Mouse (Mus musculus) neural tube, embryonic 11.5 days (tissue): Measurements from ENCODE around the gene Etl4. TPM values are rescaled to one million over a fixed set of nuclear protein-coding genes. Genes with fewer than 3 reads are reported as not detected.

Source experiments
- ATAC-seq: fragments of 200-750 bp; cut with Nextera tagmentation; 2 replicates; pipeline ENCODE4 v1.8.0; 2017; ENCODE audit warnings: moderate number of reproducible peaks, mild to moderate bottlenecking, moderate TSS enrichment, moderate library complexity; ENCODE audit not compliant: insufficient read depth, low FRiP score, low TSS enrichment
- DNase-seq: peaks from one replicate; pipeline ENCODE4 v3.0.0-alpha.2; 2015; ENCODE audit warnings: low spot score
- H3K27ac ChIP-seq: fragments of 300-500 bp; sonication (generic); 2 replicates; pipeline ENCODE4 v1.5.1; 2014; ENCODE audit warnings: low read depth, mild to moderate bottlenecking, low read length
- H3K27me3 ChIP-seq: fragments of 300-500 bp; sonication (generic); 2 replicates; pipeline ENCODE4 v1.6.1; 2014; ENCODE audit warnings: mild to moderate bottlenecking, low read length, mixed read lengths; ENCODE audit not compliant: control insufficient read depth, insufficient read depth
- H3K36me3 ChIP-seq: fragments of 300-500 bp; sonication (generic); 2 replicates; pipeline ENCODE4 v1.6.1; 2014; ENCODE audit warnings: mild to moderate bottlenecking, low read length, moderate library complexity, mixed read lengths; ENCODE audit not compliant: control insufficient read depth, insufficient read depth
- H3K4me1 ChIP-seq: fragments of 300-500 bp; sonication (generic); 2 replicates; pipeline ENCODE4 v1.6.1; 2014; ENCODE audit warnings: low read length, mixed read lengths; ENCODE audit not compliant: control insufficient read depth, insufficient read depth
- H3K4me2 ChIP-seq: fragments of 300-500 bp; sonication (generic); 2 replicates; pipeline ENCODE4 v1.6.1; 2014; ENCODE audit warnings: low read depth, mild to moderate bottlenecking, moderate library complexity
- H3K4me3 ChIP-seq: fragments of 300-500 bp; sonication (generic); 2 replicates; pipeline ENCODE4 v1.5.1; 2014; ENCODE audit warnings: low read depth, low read length
- H3K9ac ChIP-seq: fragments of 300-500 bp; sonication (generic); 2 replicates; pipeline ENCODE4 v1.6.1; 2014; ENCODE audit warnings: mild to moderate bottlenecking, low read length
- H3K9me3 ChIP-seq: fragments of 300-500 bp; sonication (generic); 2 replicates; pipeline ENCODE4 v1.6.1; 2016; ENCODE audit warnings: low read length; ENCODE audit not compliant: control insufficient read depth
- WGBS: fragments of 180-500 bp; shearing (Covaris S2); extraction: QIAGEN DNeasy Blood & Tissue Kit; methylation state at CpG from one replicate; pipeline ENCODE4 v1.1.7; 2014; 5-methylcytosine and 5-hydroxymethylcytosine counted together
- polyA plus RNA-seq: library from polyadenylated mRNA; unstranded; fragments of >200 nt; fragmentation: Nextera tagmentation; extraction: Ambion mirVana; gene quantifications from 2 replicates; pipeline ENCODE4 v1.2.1, GENCODE M21; 2014

The Etl4 gene
- polyA plus RNA-seq, 1 experiment from 2014 or later = 19.9 TPM

GRCm38 (mm10) chr2:20496219-20496800, 586.7 kb downstream of the Etl4 start:
- WGBS = 57% methylated on average over 8 of the region's 8 CpGs
- no peaks in the 10 kb centered on the region for H3K4me1 ChIP-seq
- no peak overlapping the region for H3K4me2 ChIP-seq
- ATAC-seq (no peak), DNase-seq (no peak)
- H3K9me3 ChIP-seq = no peaks in the 10 kb centered on the region
- H3K27ac ChIP-seq = no peak overlapping the region
- H3K4me3 ChIP-seq = no peak overlapping the region
- H3K27me3 ChIP-seq = no peaks in the 10 kb centered on the region
- H3K36me3 ChIP-seq = no peaks in the 10 kb centered on the region
- H3K9ac ChIP-seq = no peak overlapping the region

GRCm38 (mm10) chr2:20507832-20508723, 598.5 kb downstream of the Etl4 start:
- Histone ChIP-seq H3K4me2 (no peak overlapping the region), H3K27ac (no peak overlapping the region), H3K36me3 (no peaks in the 10 kb centered on the region), H3K9ac (no peak overlapping the region), H3K4me3 (no peak overlapping the region), H3K27me3 (no peaks in the 10 kb centered on the region), H3K4me1 (no peaks in the 10 kb centered on the region), H3K9me3 (no peaks in the 10 kb centered on the region)
- DNase-seq (no peak), ATAC-seq (no peak)
- 65% methylated on average over 6 of the region's 6 CpGs for WGBS

- H3K36me3 ChIP-seq = no peaks in the 10 kb centered on the region
- H3K27ac ChIP-seq = no peak overlapping the region
- no peak for DNase-seq
- 82% methylated on average over 3 of the region's 3 CpGs for WGBS
- H3K9me3 ChIP-seq = no peaks in the 10 kb centered on the region
- H3K4me2 ChIP-seq = no peak overlapping the region
- ATAC-seq = no peak
- no peaks in the 10 kb centered on the region for H3K4me1 ChIP-seq
- H3K9ac ChIP-seq = no peak overlapping the region
- no peaks in the 10 kb centered on the region for H3K27me3 ChIP-seq
- H3K4me3 ChIP-seq = no peak overlapping the region
Observed at GRCm38 (mm10) chr2:20508724-20509052, 599.1 kb downstream of the Etl4 start.

GRCm38 (mm10) chr2:20510061-20510460, 600.5 kb downstream of the Etl4 start:
- Histone ChIP-seq H3K27me3 (no peaks in the 10 kb centered on the region), H3K27ac (no peak overlapping the region), H3K4me3 (no peak overlapping the region), H3K4me1 (no peaks in the 10 kb centered on the region), H3K9me3 (no peaks in the 10 kb centered on the region), H3K36me3 (no peaks in the 10 kb centered on the region), H3K9ac (no peak overlapping the region), H3K4me2 (no peak overlapping the region)
- ATAC-seq = no peak
- 58% methylated on average over 2 of the region's 2 CpGs for WGBS
- no peak for DNase-seq

GRCm38 (mm10) chr2:20516270-20516865, 606.8 kb downstream of the Etl4 start:
- WGBS = 88% methylated on average over 8 of the region's 8 CpGs
- no peak for DNase-seq

GRCm38 (mm10) chr2:20517853-20518252, 608.3 kb downstream of the Etl4 start:
- no peak overlapping the region for H3K4me2 ChIP-seq
- no peaks in the 10 kb centered on the region for H3K36me3 ChIP-seq
- no peaks in the 10 kb centered on the region for H3K9me3 ChIP-seq
- ATAC-seq (no peak), DNase-seq (no peak)
- H3K9ac ChIP-seq = no peak overlapping the region
- no peaks in the 10 kb centered on the region for H3K27me3 ChIP-seq
- H3K4me1 ChIP-seq = peaks cover 8% of the 10 kb centered on the region
- WGBS = 90% methylated on average over 2 of the region's 2 CpGs
- H3K27ac ChIP-seq = no peak overlapping the region
- no peak overlapping the region for H3K4me3 ChIP-seq

More at GRCm38 (mm10) chr2:20516270-20516865, 606.8 kb downstream of the Etl4 start:
- Histone ChIP-seq H3K4me2 (no peak overlapping the region), H3K9ac (no peak overlapping the region), H3K9me3 (no peaks in the 10 kb centered on the region), H3K4me3 (no peak overlapping the region), H3K4me1 (peaks cover 8% of the 10 kb centered on the region), H3K27ac (no peak overlapping the region), H3K36me3 (no peaks in the 10 kb centered on the region), H3K27me3 (no peaks in the 10 kb centered on the region)
- no peak for ATAC-seq

GRCm38 (mm10) chr2:20518506-20518905, 608.9 kb downstream of the Etl4 start:
- Histone ChIP-seq H3K9ac (no peak overlapping the region), H3K4me2 (no peak overlapping the region), H3K36me3 (no peaks in the 10 kb centered on the region), H3K9me3 (no peaks in the 10 kb centered on the region), H3K4me1 (peaks cover 8% of the 10 kb centered on the region), H3K27ac (no peak overlapping the region), H3K27me3 (no peaks in the 10 kb centered on the region), H3K4me3 (no peak overlapping the region)
- no peak for DNase-seq
- WGBS = 77% methylated on average over 2 of the region's 2 CpGs
- ATAC-seq = no peak

GRCm38 (mm10) chr2:20519447-20520098, 610.0 kb downstream of the Etl4 start:
- peak overlapping the region; percentile 49; the same call in 1 of the 2 replicates for H3K27ac ChIP-seq
- peak overlapping the region; percentile 85 for H3K4me2 ChIP-seq
- ATAC-seq (peak; percentile 77), DNase-seq (peak; percentile 69)
- no peaks in the 10 kb centered on the region for H3K36me3 ChIP-seq
- peaks cover 8% of the 10 kb centered on the region for H3K4me1 ChIP-seq
- H3K27me3 ChIP-seq = no peaks in the 10 kb centered on the region
- H3K4me3 ChIP-seq = peak overlapping the region; percentile 48
- no peaks in the 10 kb centered on the region for H3K9me3 ChIP-seq
- 0% methylated on average over 38 of the region's 39 CpGs for WGBS
- H3K9ac ChIP-seq = peak overlapping the region; percentile 81
